Mouse (Mus musculus): Measurements from ENCODE around the gene Ints5. TPM values are rescaled to one million over a fixed set of nuclear protein-coding genes. Genes with fewer than 3 reads are reported as not detected.

Gene Ints5
- polyA plus RNA-seq, 1 experiment, result 21.2 TPM

- 2% methylated on average over 13 of the region's 13 CpGs for WGBS
- peaks cover 7% of the 10 kb centered on the region for H3K36me3 ChIP-seq (ENCODE audit: control insufficient read depth, insufficient read depth, low read length)
Observed at GRCm38 (mm10) chr19:8898576-8898975, 5.8 kb downstream of the Ints5 start.

GRCm38 (mm10) chr19:8899079-8899478, 6.3 kb downstream of the Ints5 start:
- Histone ChIP-seq H3K4me3 (ENCODE audit: extremely low read depth, insufficient read depth, insufficient read length) (no peak overlapping the region), H3K27ac (ENCODE audit: insufficient read depth, low read length) (no peak overlapping the region), H3K4me1 (ENCODE audit: control insufficient read depth, insufficient read depth, insufficient read length) (peaks cover 4% of the 10 kb centered on the region; the same call in 1 of the 2 replicates), H3K36me3 (ENCODE audit: control insufficient read depth, insufficient read depth, low read length) (peaks cover 10% of the 10 kb centered on the region), H3K27me3 (ENCODE audit: control insufficient read depth, insufficient read depth, low read length) (no peaks in the 10 kb centered on the region)
- no peak for DNase-seq (ENCODE audit: low read depth in 1 of 2, low spot score in 2 of 2)
- 48% methylated on average over 3 of the region's 3 CpGs for WGBS
- TF ChIP-seq CTCF (IDR thresholded peaks at IDR 0.05; ENCODE audit: extremely low read depth, insufficient read depth, insufficient read length, insufficient replicate concordance) (no peak), POLR2A (IDR thresholded peaks at IDR 0.05; ENCODE audit: low read depth, low read length) (no peak)

More at GRCm38 (mm10) chr19:8898576-8898975, 5.8 kb downstream of the Ints5 start:
- Histone ChIP-seq H3K4me1 (ENCODE audit: control insufficient read depth, insufficient read depth, insufficient read length) (peaks cover 4% of the 10 kb centered on the region; the same call in 1 of the 2 replicates), H3K27ac (ENCODE audit: insufficient read depth, low read length) (peak overlapping the region; percentile 87), H3K4me3 (ENCODE audit: extremely low read depth, insufficient read depth, insufficient read length) (peak overlapping the region; percentile 89), H3K27me3 (ENCODE audit: control insufficient read depth, insufficient read depth, low read length) (no peaks in the 10 kb centered on the region)
- DNase-seq (ENCODE audit: low read depth in 1 of 2, low spot score in 2 of 2), result no peak
- TF ChIP-seq POLR2A (IDR thresholded peaks at IDR 0.05; ENCODE audit: low read depth, low read length) (no peak), CTCF (IDR thresholded peaks at IDR 0.05; ENCODE audit: extremely low read depth, insufficient read depth, insufficient read length, insufficient replicate concordance) (no peak)

GRCm38 (mm10) chr19:8903412-8903811, 10.6 kb downstream of the Ints5 start:
- TF ChIP-seq CTCF (IDR thresholded peaks at IDR 0.05; ENCODE audit: extremely low read depth, insufficient read depth, insufficient read length, insufficient replicate concordance) (no peak), POLR2A (IDR thresholded peaks at IDR 0.05; ENCODE audit: low read depth, low read length) (no peak)
- Histone ChIP-seq H3K27me3 (ENCODE audit: control insufficient read depth, insufficient read depth, low read length) (no peaks in the 10 kb centered on the region), H3K27ac (ENCODE audit: insufficient read depth, low read length) (no peak overlapping the region), H3K4me1 (ENCODE audit: control insufficient read depth, insufficient read depth, insufficient read length) (no peaks in the 10 kb centered on the region), H3K4me3 (ENCODE audit: extremely low read depth, insufficient read depth, insufficient read length) (no peak overlapping the region), H3K36me3 (ENCODE audit: control insufficient read depth, insufficient read depth, low read length) (peaks cover 39% of the 10 kb centered on the region)
- WGBS, result 94% methylated on average over 5 of the region's 5 CpGs
- no peak for DNase-seq (ENCODE audit: low read depth in 1 of 2, low spot score in 2 of 2)

- H3K36me3 ChIP-seq (ENCODE audit: control insufficient read depth, insufficient read depth, low read length), result peaks cover 72% of the 10 kb centered on the region
- no peak for DNase-seq (ENCODE audit: low read depth in 1 of 2, low spot score in 2 of 2)
- no peak overlapping the region for H3K27ac ChIP-seq (ENCODE audit: insufficient read depth, low read length)
- H3K4me3 ChIP-seq (ENCODE audit: extremely low read depth, insufficient read depth, insufficient read length), result no peak overlapping the region
- no peaks in the 10 kb centered on the region for H3K27me3 ChIP-seq (ENCODE audit: control insufficient read depth, insufficient read depth, low read length)
- no peaks in the 10 kb centered on the region for H3K4me1 ChIP-seq (ENCODE audit: control insufficient read depth, insufficient read depth, insufficient read length)
- WGBS, result 91% methylated on average over 6 of the region's 6 CpGs
- TF ChIP-seq POLR2A (IDR thresholded peaks at IDR 0.05; ENCODE audit: low read depth, low read length) (no peak), CTCF (IDR thresholded peaks at IDR 0.05; ENCODE audit: extremely low read depth, insufficient read depth, insufficient read length, insufficient replicate concordance) (no peak)
Observed at GRCm38 (mm10) chr19:8908531-8908930, 15.7 kb downstream of the Ints5 start.

GRCm38 (mm10) chr19:8911810-8912209, 19.0 kb downstream of the Ints5 start:
- Histone ChIP-seq H3K27me3 (ENCODE audit: control insufficient read depth, insufficient read depth, low read length) (no peaks in the 10 kb centered on the region), H3K4me1 (ENCODE audit: control insufficient read depth, insufficient read depth, insufficient read length) (no peaks in the 10 kb centered on the region), H3K4me3 (ENCODE audit: extremely low read depth, insufficient read depth, insufficient read length) (no peak overlapping the region), H3K27ac (ENCODE audit: insufficient read depth, low read length) (no peak overlapping the region), H3K36me3 (ENCODE audit: control insufficient read depth, insufficient read depth, low read length) (peaks cover 80% of the 10 kb centered on the region)
- 97% methylated on average over 5 of the region's 5 CpGs for WGBS
- no peak for DNase-seq (ENCODE audit: low read depth in 1 of 2, low spot score in 2 of 2)
- TF ChIP-seq CTCF (IDR thresholded peaks at IDR 0.05; ENCODE audit: extremely low read depth, insufficient read depth, insufficient read length, insufficient replicate concordance) (no peak), POLR2A (IDR thresholded peaks at IDR 0.05; ENCODE audit: low read depth, low read length) (no peak)

- DNase-seq (ENCODE audit: low read depth in 1 of 2, low spot score in 2 of 2), result no peak
- Histone ChIP-seq H3K36me3 (ENCODE audit: control insufficient read depth, insufficient read depth, low read length) (peaks cover 64% of the 10 kb centered on the region), H3K27me3 (ENCODE audit: control insufficient read depth, insufficient read depth, low read length) (no peaks in the 10 kb centered on the region), H3K4me3 (ENCODE audit: extremely low read depth, insufficient read depth, insufficient read length) (no peak overlapping the region), H3K27ac (ENCODE audit: insufficient read depth, low read length) (no peak overlapping the region), H3K4me1 (ENCODE audit: control insufficient read depth, insufficient read depth, insufficient read length) (no peaks in the 10 kb centered on the region; the same call in 1 of the 2 replicates)
- TF ChIP-seq POLR2A (IDR thresholded peaks at IDR 0.05; ENCODE audit: low read depth, low read length) (no peak), CTCF (IDR thresholded peaks at IDR 0.05; ENCODE audit: extremely low read depth, insufficient read depth, insufficient read length, insufficient replicate concordance) (no peak)
- WGBS, result 88% methylated on average over 3 of the region's 3 CpGs
Observed at GRCm38 (mm10) chr19:8914212-8914611, 21.4 kb downstream of the Ints5 start.

GRCm38 (mm10) chr19:8919000-8919399, 26.2 kb downstream of the Ints5 start:
- WGBS, result 44% methylated on average over 3 of the region's 3 CpGs
- TF ChIP-seq POLR2A (IDR thresholded peaks at IDR 0.05; ENCODE audit: low read depth, low read length), result no peak
- TF ChIP-seq CTCF (IDR thresholded peaks at IDR 0.05; ENCODE audit: extremely low read depth, insufficient read depth, insufficient read length, insufficient replicate concordance), result no peak
- no peaks in the 10 kb centered on the region for H3K27me3 ChIP-seq (ENCODE audit: control insufficient read depth, insufficient read depth, low read length)
- no peak for DNase-seq (ENCODE audit: low read depth in 1 of 2, low spot score in 2 of 2)
- peaks cover 7% of the 10 kb centered on the region for H3K4me1 ChIP-seq (ENCODE audit: control insufficient read depth, insufficient read depth, insufficient read length)
- H3K27ac ChIP-seq (ENCODE audit: insufficient read depth, low read length), result peak overlapping the region; percentile 53
- H3K36me3 ChIP-seq (ENCODE audit: control insufficient read depth, insufficient read depth, low read length), result peaks cover 29% of the 10 kb centered on the region
- no peak overlapping the region for H3K4me3 ChIP-seq (ENCODE audit: extremely low read depth, insufficient read depth, insufficient read length)

Data from spleen, adult 2 months (tissue).